Mouse (Mus musculus) activated CD4-positive, CD25-positive, alpha-beta regulatory T cell, adult 4 months (primary cell): ENCODE data around the gene Scfd2. TPM values are rescaled to one million over a fixed set of nuclear protein-coding genes. Genes with fewer than 3 reads are reported as not detected.

Experiments
- ATAC-seq: one replicate; pipeline ENCODE4 v1.8.0; 2017
- polyA plus RNA-seq, 2 experiments: library from polyadenylated mRNA; unstranded; fragments of 100-300 nt; shearing (Covaris generic); gene quantifications; one replicate each; pipeline ENCODE4 v1.2.1; 2017

Scfd2 gene
- polyA plus RNA-seq, 2 experiments from 2014 or later, result 18.7 to 19.3 TPM

DNA sequence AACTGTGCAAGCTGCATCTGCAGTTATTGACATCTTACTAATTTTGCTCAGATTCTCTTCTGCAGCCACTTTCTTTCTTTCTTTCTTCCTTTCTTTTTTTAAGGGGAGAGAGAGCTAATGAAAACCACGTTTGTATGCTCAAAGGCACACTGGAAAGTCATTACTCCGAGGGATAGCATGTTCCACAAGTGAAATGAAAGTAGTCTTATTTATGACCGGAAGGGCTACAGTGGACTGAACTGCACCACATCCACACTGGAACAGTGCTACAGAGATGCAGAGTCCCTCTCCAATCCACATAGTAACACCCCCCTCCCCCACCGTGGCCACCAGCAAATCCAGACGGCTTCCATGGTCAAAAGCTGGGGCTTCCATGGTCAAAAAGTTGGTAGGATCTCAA lies 224.3 kb downstream of the Scfd2 start:
- ATAC-seq, result no peak

DNA sequence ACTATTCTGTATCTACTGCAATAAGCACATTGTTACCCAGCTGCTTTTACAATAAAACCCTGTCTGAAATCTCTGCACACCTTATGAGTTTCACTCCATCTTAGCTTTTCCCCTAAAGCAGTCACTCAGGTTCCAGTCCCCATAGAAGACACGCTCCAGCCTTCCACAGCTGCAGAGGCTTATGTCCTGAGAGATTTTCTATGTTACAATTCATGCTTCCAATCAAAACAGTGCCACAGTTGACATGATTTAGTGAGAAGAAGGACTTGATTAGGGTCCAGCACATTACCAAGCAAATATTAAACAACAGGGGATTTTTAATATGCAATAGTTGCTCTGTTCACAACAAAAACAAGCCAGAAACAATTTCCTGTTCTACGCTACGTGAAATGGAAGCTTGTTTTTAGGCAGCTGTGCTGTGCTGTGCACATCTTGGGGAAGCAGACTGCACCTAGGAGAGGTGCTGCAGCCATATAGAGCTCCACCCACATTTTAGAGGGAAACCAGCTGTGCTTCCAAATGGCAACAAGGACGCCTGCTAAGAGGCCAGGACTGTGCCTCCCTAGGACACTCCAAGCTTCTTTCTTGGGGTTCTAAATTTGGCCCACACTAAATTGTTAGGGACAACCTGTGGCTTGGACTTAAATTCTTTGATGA lies 225.9 kb downstream of the Scfd2 start:
- ATAC-seq, result no peak

DNA sequence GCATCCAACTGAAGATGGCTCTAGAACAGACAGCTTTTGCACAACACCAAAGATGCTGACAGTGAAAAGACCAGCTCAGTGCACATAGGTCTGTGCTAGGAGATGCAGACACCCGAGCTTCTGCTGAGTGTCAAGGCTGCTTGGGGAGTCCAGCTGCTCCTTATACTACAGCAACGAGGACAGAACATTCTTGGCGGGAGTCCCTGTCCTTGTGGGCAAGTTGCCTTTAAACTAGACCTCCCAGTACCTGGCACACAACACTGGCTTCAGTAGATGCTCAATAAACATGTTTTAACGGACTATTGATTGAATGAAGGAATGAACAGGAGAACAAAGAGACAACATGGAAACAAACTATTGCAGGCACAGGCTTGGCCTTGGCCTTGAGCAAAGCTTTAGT lies 226.8 kb downstream of the Scfd2 start:
- no peak for ATAC-seq

DNA sequence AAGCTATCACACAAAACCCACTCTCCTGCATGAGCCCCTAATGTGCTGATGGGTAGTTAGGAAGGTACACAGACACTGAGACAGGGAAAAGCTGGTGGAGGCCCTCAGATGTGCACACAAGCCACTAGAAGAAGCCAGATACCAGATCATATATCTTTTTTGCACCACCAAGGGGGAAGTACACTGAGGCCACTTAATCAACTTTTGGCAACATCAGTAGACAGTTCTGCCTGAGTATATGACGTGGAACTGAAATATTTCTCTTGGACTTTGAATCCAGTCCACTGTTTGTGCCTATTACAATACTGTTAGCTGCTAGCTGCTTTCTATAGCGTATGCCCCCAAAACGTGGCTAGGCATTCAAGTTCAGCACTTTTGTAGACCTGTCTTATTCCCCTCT lies 229.2 kb downstream of the Scfd2 start:
- no peak for ATAC-seq

DNA sequence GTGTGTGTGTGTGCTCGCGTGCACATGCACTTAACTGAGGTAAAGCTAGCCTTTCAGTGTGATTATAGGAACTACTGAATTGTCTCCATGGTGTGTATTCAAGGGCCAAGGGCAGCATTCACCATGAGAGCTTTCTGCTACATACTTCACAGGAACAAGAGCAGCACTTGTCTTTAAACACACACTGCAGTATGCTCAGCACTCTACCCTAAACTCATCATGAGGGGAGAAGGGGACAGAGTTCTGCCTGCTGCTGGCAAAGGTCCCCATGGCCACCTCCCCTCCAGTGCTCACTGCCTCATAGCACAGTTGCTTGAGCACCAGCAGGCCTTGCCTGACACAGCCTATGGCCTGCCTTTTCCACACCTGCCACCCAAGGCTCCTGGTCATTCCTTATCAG lies 230.1 kb downstream of the Scfd2 start:
- ATAC-seq, result no peak

DNA sequence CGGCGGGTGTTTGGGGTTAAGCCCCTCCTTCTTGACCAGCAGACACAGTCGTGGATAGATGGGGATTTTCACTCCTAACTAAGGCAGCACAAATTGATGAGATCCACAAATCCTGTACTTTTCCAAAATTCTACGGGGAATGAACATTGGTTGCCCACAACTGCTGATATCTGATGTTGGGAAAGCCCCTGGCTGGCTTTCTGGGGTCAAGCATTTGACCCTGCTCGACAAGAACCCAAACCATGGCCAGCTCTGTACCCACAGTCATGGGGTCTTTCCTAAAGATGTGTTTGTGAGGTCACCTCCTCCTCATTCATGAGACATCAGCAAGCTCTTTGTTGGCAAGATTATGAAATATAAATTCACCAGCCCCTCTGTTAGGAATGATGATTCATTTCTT lies 230.6 kb downstream of the Scfd2 start:
- no peak for ATAC-seq

DNA sequence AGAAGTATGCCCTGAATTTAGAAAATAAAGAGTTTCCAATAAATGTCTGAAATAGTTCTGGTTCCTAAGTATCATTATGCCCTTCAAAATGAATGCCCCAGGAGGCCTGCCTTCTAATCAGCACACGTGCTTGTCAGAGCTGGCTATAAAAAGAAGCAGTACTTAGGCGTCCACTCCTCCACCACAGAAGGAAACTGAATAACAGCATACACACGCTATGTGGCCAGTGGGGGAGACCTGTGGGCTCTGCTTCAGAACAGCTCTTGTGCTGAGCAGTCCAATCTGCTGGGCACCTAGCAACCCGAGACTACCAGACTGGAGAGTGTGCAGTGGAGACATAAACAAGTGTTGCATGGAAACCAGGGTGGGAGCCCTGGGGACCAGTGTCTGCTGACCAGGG lies 231.4 kb downstream of the Scfd2 start:
- no peak for ATAC-seq

DNA sequence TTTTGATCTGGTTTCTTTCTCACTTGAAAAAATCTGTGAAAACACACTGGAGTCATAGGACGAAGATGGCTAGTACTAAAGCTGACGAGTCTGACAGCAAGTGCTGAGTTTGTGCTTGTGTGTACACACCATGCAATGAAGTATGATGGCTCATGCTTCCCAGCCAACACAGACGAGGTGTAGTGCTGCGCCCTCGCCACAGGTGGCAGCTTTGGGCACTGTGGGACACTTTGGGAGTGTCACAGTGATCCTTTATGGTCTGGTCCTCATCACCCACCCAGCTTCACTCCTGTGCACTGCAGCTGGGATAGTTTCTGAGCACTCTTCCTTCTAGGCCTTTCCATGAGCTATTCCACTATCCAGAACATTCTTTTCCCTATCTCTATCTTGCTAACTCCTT lies 234.4 kb downstream of the Scfd2 start:
- peak; percentile 49 for ATAC-seq

DNA sequence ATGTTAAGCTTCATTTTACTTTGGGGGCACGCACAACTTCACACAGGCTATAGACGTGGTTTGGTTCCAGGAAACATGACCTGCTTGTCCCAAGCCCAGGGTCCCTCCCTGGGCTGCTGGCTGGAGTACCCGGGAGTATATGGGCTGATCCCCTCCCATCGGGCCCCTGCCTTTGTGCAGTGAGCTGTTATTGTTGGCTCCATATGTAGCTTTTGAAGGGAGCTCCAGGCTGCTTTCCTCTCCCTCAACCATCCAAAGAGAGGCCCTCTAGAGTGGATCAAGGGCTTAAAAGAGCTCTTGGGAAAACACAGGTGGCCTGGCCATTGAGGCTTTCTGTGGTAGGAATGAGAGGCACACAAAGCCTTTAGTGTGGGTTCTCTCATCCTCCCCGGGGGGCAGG lies 235.5 kb downstream of the Scfd2 start:
- ATAC-seq, result no peak

DNA sequence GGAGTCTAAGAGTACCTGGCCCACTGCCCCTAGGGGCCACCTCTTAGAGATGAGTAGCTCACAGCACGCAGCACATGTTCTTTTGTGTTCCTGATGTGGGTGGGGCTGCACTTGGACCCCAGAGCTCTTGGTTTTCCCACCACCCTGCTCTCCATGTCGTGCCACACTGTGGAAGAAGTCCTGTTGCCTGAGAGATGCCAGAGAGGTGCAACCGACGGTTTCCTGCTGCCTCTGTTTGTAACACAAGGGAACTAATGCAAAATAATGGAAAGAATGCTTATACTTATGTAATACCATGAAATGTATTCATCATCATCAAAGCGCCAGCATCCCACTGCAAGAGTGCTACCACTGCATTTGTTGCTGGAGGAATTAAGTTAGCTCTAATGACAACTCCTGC lies 238.0 kb downstream of the Scfd2 start:
- ATAC-seq, result no peak

DNA sequence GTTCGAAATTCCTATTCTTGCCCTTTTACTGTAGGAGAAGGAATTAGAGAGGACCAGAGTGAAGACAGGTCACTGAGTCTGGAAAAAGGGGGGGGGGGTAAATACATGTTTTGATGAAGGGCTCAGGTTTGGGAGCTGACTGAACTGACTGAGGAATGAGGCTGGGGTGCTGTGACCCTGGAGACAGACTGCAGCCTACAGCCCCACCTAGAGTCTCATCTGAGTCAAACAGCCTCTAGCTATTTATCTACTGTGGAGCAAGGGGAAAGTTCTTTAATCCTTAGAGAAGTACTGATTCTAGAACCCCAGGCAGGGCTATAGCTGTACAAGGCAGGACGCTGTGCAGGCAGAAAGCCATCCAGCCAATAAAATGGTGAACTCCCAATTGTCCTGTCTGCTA lies 239.5 kb downstream of the Scfd2 start:
- ATAC-seq, result no peak

DNA sequence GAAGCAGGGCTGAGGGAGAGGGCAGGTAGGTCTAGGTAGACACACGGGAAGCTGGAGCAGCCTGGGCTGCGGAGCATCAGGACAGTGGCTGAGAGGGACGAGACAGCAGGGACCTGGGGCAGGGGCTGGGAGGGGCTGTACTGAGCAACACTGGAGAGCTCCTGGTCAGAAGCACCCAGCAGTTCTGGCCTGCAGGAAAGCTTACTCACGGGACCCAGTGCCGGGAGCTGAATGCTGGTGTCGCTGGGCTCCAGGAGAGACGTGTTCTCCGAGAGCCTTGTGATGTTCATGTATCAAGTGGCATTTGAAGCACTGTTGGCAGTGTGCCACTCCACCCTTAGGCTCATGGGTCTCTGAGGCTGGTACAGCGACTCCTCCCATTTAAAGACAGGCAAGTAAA lies 240.0 kb downstream of the Scfd2 start:
- no peak for ATAC-seq

DNA sequence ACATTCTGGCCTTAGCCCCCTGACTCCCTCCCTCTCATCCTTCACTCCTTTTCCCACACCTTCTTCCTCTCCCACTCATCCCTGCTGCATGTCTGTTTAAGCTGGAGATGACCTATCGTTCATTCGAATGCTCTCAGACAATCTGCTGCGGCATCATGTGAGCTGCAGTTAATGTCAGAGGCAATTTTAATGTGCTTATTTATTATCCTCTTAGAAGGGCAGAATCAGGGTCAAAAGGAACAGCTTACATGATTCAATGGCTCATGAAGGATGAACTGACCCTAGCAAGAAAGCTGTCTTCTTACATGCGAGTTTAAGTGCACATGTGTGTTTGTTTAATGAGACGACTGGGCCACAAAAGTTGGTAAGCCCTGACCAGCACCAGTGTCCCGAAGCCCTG lies 241.6 kb downstream of the Scfd2 start:
- no peak for ATAC-seq

DNA sequence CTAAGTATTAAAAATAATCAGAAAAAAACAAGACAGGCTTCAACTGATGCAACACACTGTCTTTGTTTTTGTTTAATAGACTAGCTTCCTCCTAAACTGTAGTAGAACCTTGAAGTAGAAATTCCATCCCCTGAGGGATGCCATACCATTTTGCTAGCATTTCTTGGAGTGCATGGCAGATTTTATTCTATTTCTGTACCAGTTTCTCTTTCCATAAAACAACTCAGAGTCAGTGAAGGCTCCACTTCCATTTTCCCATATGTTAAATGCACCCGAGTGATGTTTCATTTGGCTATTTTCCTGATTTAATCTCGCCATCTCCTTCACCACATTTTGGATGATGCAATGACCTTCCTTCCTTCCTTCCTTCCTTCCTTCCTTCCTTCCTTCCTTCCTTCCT lies 243.4 kb downstream of the Scfd2 start:
- no peak for ATAC-seq

DNA sequence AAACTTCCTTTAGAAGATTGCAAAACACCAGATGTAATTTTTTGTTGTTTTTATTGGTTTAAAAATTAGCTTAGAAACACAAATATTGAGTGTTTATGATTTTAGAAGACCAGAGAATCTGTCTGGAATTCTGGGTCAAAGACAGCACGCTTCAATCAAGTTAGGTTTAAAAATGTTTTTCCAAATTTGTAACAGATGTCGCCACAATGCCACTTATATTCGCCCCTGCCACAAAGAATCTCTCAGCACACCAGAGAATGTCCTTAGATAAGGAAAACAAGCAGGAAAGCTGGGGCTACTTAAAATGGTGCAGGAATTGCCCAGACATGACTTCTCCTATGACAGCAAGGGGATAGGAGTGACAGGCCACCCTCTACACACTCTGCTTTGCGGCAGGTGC lies 245.3 kb downstream of the Scfd2 start:
- no peak for ATAC-seq

DNA sequence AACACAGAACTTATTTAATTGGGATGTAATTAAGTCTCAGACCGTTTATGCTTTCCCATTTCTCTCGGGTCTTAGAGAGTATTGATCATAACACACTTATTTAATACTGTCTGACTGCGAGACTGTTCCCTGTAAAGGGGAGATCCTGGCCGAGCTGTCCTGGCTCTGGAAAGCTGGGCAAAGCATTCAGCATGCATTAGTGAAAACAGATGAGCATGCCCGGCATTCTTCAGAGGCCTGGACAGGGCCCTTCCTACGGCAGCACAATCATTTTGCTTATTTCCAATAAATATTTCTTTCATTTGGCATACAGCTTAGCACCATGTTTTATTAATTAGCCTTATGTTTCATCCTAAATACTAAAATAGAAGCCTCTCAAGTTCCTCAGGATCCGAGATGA lies 245.8 kb downstream of the Scfd2 start:
- no peak for ATAC-seq

DNA sequence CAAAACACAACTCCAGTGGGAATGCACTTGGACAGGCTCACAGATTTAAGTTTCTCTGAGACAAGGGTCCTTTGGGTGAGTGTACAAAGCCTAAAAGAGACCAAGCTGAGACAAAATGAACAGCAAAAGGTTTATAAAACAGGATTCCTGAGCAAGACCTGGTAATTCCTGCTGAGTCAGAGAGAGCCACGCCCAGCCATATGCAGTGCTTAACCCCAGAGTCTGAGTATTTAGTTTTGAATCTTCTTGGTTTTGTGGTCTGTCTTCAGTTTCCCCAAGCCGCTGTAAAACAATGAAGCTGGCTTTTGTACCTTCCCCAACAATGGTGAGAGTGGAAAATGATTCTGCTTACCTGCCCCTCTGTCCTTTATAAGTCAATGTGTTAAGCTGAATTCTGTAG lies 246.3 kb downstream of the Scfd2 start:
- no peak for ATAC-seq

DNA sequence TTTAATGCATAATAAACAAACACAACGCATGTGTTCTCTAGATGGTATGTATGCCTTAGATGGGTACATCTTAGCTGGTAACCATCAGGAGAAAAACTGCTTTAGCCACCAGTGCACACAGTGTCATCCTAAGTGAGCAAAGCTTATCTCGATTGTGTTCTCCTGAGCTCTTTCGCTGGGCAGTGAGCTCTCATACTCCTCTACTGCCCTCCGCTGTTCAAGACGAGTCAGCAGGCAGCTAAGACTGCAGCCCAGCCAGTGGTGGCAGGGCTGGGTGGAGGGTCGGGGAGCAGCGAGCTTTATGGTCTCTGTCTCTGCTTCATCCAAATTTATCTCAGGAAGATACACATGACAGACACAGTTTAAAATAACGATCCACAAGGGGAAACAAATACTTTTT lies 248.0 kb downstream of the Scfd2 start:
- no peak for ATAC-seq

DNA sequence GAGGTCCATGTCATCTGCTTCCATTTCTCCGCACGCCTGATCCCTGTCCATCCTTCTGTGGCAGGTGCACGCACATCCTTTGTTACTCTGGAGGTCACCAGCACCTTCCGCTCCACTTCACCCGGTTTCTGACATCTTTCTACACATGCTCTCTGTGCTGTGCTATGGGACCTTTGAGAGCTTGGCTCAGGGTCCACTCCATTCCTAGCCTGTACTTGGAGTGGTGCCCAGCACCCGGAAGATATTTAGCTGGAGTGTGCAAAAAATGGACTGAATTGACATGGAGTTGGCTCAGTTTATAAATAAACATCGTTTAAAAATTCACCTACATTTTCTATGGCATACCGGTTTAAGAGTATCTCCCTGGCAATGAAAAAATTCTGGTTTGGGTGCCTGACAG lies 250.1 kb downstream of the Scfd2 start:
- ATAC-seq, result no peak

DNA sequence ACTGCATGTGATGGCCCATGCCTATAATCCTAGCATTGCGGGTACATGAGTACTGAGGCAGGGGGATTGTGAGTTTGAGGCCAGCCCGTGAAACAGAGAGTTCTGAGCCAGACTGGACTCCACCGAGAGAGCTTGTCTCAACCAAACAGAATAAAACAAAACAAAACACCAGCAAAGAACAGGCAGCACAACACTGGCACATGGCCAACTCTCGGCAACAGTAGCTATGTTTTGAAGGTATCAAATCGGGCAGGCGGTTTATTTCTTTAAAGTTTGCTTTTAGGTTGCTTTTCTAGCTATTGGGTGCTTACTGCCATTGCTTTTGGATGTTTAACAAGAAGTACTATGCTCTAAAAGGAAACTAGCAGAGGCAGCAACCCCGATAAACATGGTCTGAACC lies 251.9 kb downstream of the Scfd2 start:
- ATAC-seq, result no peak

DNA sequence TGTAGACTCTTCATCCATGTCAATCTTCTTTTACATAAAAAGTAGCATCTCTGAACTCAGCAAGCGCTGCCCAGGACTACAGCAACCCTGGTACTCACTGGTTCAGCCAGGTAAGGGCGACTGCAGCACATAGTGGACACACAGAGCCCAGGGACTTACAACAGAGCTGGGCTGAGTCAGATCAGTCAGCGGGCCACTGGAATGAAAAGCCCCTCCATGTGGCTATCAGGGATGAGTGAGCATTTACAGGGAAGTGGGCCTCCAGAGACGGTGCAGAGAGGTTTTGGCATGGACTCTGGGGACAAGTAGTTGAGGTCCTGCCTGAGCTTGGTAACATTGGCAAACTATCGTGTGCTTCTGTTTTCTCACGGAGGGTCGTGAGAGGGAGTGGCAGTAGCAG lies 253.1 kb downstream of the Scfd2 start:
- ATAC-seq, result no peak

DNA sequence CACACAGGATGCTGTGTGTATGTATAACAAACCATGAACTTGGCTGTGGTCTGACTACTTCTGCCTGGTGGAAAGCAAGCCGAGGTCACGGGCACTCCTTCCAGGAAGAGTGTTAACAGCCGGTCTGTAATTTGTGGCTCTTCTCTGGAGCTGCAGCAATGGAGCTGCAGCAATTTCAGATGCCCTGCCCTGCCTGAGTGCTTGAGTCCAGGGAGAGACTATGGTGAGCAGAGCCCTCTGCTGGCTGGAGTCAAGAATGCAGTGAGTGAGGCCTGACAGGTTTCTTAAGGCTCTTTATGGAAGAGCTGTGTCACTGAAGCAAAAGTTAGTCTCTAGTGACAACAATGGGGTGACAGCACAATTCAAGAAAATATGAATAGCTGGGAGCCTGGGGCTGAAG lies 253.8 kb downstream of the Scfd2 start:
- peak; percentile 88 for ATAC-seq

DNA sequence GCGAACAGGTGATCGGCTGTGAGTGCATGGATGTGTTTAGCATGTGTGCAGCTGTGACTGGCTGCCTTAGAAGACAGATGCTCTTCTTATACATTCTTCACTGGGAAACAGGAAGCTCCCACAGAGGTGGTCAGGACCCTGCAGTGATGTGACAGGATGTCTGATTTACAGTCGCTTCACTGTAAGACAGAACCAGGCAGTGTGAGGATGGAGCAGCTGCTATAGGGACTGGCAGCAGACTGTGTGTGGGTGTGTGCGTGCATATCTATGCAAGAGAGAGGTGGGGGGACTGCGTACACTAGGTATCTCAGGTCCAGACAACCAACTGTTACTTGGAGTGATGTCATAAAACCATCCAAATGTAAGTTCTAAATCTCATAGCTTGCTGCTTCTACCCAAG lies 254.3 kb downstream of the Scfd2 start:
- peak; percentile 25 for ATAC-seq

DNA sequence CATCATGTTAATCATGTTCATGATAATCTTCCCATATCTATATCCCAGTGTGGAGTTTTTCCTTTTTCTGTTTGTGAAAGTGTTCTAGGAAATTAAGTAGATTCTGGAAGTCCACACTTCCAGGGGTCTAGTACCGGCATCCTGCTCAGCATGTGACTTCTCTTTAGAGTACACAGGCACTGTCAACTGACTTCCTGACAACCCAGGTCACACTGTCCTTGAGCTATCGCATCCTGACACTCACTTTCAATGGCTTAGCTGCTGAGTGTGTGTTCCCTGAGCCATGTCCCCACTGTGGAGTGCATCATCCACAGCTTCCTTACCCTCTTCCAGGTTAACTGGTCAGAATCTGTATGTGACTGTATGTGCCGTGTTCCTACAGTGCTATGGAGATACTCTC lies 258.2 kb downstream of the Scfd2 start:
- ATAC-seq, result no peak

DNA sequence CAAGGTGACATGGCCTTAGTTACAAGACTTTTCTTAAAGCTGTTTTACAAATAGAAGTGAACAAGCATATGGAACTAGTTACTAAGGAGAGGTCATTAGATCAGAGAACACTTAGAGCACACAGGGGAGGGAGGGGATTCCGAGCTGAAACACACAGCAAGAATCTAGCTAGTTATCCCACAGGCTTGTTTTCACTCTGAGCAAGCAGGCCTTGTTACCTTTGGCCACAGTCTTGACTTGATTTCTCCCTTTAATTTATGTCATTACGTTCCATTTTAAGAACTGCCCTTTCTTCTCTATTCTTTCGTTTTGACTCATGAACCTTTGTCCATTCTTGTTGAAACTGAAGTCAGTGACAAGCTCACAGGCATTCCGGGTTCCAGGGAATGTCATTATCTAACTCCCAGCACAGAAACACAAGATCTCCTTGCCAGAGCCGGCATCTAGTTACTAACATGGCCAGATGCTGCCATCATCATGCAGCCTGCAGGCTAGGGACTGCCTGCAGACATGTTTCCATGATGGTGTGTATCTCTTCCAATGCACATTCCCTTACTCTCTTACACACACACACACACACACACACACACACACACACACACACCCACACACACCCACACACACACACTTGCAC lies 263.7 kb downstream of the Scfd2 start:
- no peak for ATAC-seq
